Mouse (Mus musculus): ENCODE results near the gene A030014E15Rik. TPM values are rescaled to one million over a fixed set of nuclear protein-coding genes. Genes with fewer than 3 reads are reported as not detected.
A peak's percentile ranks its signal among the peaks of the same experiment; 100 is the strongest.

The A030014E15Rik gene
- polyA plus RNA-seq, 1 experiment from 2014 or later = not detected

GRCm38 (mm10) chr1:82972046-82972445 lies 47.3 kb downstream of the A030014E15Rik start:
- H3K27ac ChIP-seq (ENCODE audit: low read length) = peak overlapping the region; percentile 70
- no peaks in the 10 kb centered on the region for H3K27me3 ChIP-seq (ENCODE audit: control insufficient read depth, insufficient read depth, low read depth, low read length)
- no peak overlapping the region for H3K9ac ChIP-seq (ENCODE audit: low read length)
- H3K36me3 ChIP-seq (ENCODE audit: control insufficient read depth, insufficient read depth, low read length) = no peaks in the 10 kb centered on the region
- peak; percentile 82 for ATAC-seq (ENCODE audit: low read depth)
- H3K4me1 ChIP-seq (replicated peaks; ENCODE audit: control insufficient read depth, insufficient read depth, low read length) = peaks cover 5% of the 10 kb centered on the region; the same call in 1 of the 2 replicates
- no peaks in the 10 kb centered on the region for H3K9me3 ChIP-seq (ENCODE audit: control insufficient read depth, low read length)
- 13% methylated on average over 4 of the region's 4 CpGs for WGBS
- no peak overlapping the region for H3K4me2 ChIP-seq (ENCODE audit: low read depth, low read length)
- H3K4me3 ChIP-seq (ENCODE audit: low read length) = no peak overlapping the region

GRCm38 (mm10) chr1:82973244-82973643 lies 48.5 kb downstream of the A030014E15Rik start:
- H3K27me3 ChIP-seq (ENCODE audit: control insufficient read depth, insufficient read depth, low read depth, low read length) = no peaks in the 10 kb centered on the region
- no peaks in the 10 kb centered on the region for H3K9me3 ChIP-seq (ENCODE audit: control insufficient read depth, low read length)
- H3K9ac ChIP-seq (ENCODE audit: low read length) = no peak overlapping the region
- ATAC-seq (ENCODE audit: low read depth) = no peak
- no peaks in the 10 kb centered on the region for H3K36me3 ChIP-seq (ENCODE audit: control insufficient read depth, insufficient read depth, low read length)
- WGBS = 59% methylated on average over 1 of the region's 1 CpGs
- H3K4me3 ChIP-seq (ENCODE audit: low read length) = no peak overlapping the region
- peak overlapping the region; percentile 69 for H3K27ac ChIP-seq (ENCODE audit: low read length)
- no peak overlapping the region for H3K4me2 ChIP-seq (ENCODE audit: low read depth, low read length)
- H3K4me1 ChIP-seq (replicated peaks; ENCODE audit: control insufficient read depth, insufficient read depth, low read length) = peaks cover 5% of the 10 kb centered on the region; the same call in 1 of the 2 replicates

GRCm38 (mm10) chr1:82973901-82974300 lies 49.2 kb downstream of the A030014E15Rik start:
- peaks cover 5% of the 10 kb centered on the region; the same call in 1 of the 2 replicates for H3K4me1 ChIP-seq (replicated peaks; ENCODE audit: control insufficient read depth, insufficient read depth, low read length)
- H3K4me2 ChIP-seq (ENCODE audit: low read depth, low read length) = no peak overlapping the region
- no peaks in the 10 kb centered on the region for H3K9me3 ChIP-seq (ENCODE audit: control insufficient read depth, low read length)
- peak overlapping the region; percentile 69 for H3K27ac ChIP-seq (ENCODE audit: low read length)
- no peak overlapping the region for H3K4me3 ChIP-seq (ENCODE audit: low read length)
- H3K27me3 ChIP-seq (ENCODE audit: control insufficient read depth, insufficient read depth, low read depth, low read length) = no peaks in the 10 kb centered on the region
- H3K36me3 ChIP-seq (ENCODE audit: control insufficient read depth, insufficient read depth, low read length) = no peaks in the 10 kb centered on the region
- 47% methylated on average over 6 of the region's 6 CpGs for WGBS
- ATAC-seq (ENCODE audit: low read depth) = peak; percentile 61
- no peak overlapping the region for H3K9ac ChIP-seq (ENCODE audit: low read length)

- H3K27ac ChIP-seq (ENCODE audit: low read length) = peak overlapping the region; percentile 59
These were observed 49.6 kb downstream of the A030014E15Rik start for GRCm38 (mm10) chr1:82974342-82974741.

More at GRCm38 (mm10) chr1:82974342-82974741, 49.6 kb downstream of the A030014E15Rik start:
- Histone ChIP-seq H3K9me3 (ENCODE audit: control insufficient read depth, low read length) (no peaks in the 10 kb centered on the region), H3K9ac (ENCODE audit: low read length) (no peak overlapping the region), H3K27me3 (ENCODE audit: control insufficient read depth, insufficient read depth, low read depth, low read length) (no peaks in the 10 kb centered on the region), H3K4me1 (replicated peaks; ENCODE audit: control insufficient read depth, insufficient read depth, low read length) (peaks cover 5% of the 10 kb centered on the region; the same call in 1 of the 2 replicates), H3K36me3 (ENCODE audit: control insufficient read depth, insufficient read depth, low read length) (no peaks in the 10 kb centered on the region), H3K4me2 (ENCODE audit: low read depth, low read length) (no peak overlapping the region), H3K4me3 (ENCODE audit: low read length) (no peak overlapping the region)
- peak; percentile 86 for ATAC-seq (ENCODE audit: low read depth)
- 67% methylated on average over 9 of the region's 9 CpGs for WGBS

Other genes with a start within 250 kb of the A030014E15Rik start
- 196 and 200 TPM in 2 replicates for gene Mff, start 200.0 kb upstream of the A030014E15Rik start, polyA plus RNA-seq (2015; fragmentation: Nextera tagmentation; extraction: Ambion mirVana)
- gene Tm4sf20, start 156.5 kb upstream of the A030014E15Rik start, polyA plus RNA-seq (2015; fragmentation: Nextera tagmentation; extraction: Ambion mirVana) = not detected in 2 replicates
- not detected in 2 replicates for gene Gm47791, start 153.7 kb upstream of the A030014E15Rik start, polyA plus RNA-seq (2015; fragmentation: Nextera tagmentation; extraction: Ambion mirVana)
- 30.8 and 31.4 TPM in 2 replicates for gene Agfg1, start 85.4 kb upstream of the A030014E15Rik start, polyA plus RNA-seq (2015; fragmentation: Nextera tagmentation; extraction: Ambion mirVana)
- gene A030005L19Rik, start 11.6 kb upstream of the A030014E15Rik start, polyA plus RNA-seq (2015; fragmentation: Nextera tagmentation; extraction: Ambion mirVana) = not detected in 2 replicates
- not detected in 2 replicates for gene Gm6217, start 6.5 kb downstream of the A030014E15Rik start, polyA plus RNA-seq (2015; fragmentation: Nextera tagmentation; extraction: Ambion mirVana)
- not detected in 2 replicates for gene A030003K21Rik, start 18.5 kb downstream of the A030014E15Rik start, polyA plus RNA-seq (2015; fragmentation: Nextera tagmentation; extraction: Ambion mirVana)
- gene Gm7544, start 31.1 kb downstream of the A030014E15Rik start, polyA plus RNA-seq (2015; fragmentation: Nextera tagmentation; extraction: Ambion mirVana) = not detected in 2 replicates
- not detected in 2 replicates for gene Gm47955, start 35.4 kb downstream of the A030014E15Rik start, polyA plus RNA-seq (2015; fragmentation: Nextera tagmentation; extraction: Ambion mirVana)
- not detected in 2 replicates for gene Gm47959, start 75.6 kb downstream of the A030014E15Rik start, polyA plus RNA-seq (2015; fragmentation: Nextera tagmentation; extraction: Ambion mirVana)
- 0.98 and 1.0 TPM in 2 replicates for gene Slc19a3, start 113.5 kb downstream of the A030014E15Rik start, polyA plus RNA-seq (2015; fragmentation: Nextera tagmentation; extraction: Ambion mirVana)
- not detected in 2 replicates for gene Krtap28-10, start 117.6 kb downstream of the A030014E15Rik start, polyA plus RNA-seq (2015; fragmentation: Nextera tagmentation; extraction: Ambion mirVana)
- gene Gm47969, start 120.0 kb downstream of the A030014E15Rik start, polyA plus RNA-seq (2015; fragmentation: Nextera tagmentation; extraction: Ambion mirVana) = not detected in 2 replicates
- not detected in 2 replicates for gene A030005K14Rik, start 134.5 kb downstream of the A030014E15Rik start, polyA plus RNA-seq (2015; fragmentation: Nextera tagmentation; extraction: Ambion mirVana)
- gene Krtap28-13, start 136.0 kb downstream of the A030014E15Rik start, polyA plus RNA-seq (2015; fragmentation: Nextera tagmentation; extraction: Ambion mirVana) = not detected in 2 replicates
- not detected in 2 replicates for gene Ccl20, start 191.8 kb downstream of the A030014E15Rik start, polyA plus RNA-seq (2015; fragmentation: Nextera tagmentation; extraction: Ambion mirVana)
- gene Daw1, start 234.8 kb downstream of the A030014E15Rik start, polyA plus RNA-seq (2015; fragmentation: Nextera tagmentation; extraction: Ambion mirVana) = 1.3 and 1.7 TPM in 2 replicates

Measured in lung, embryonic 16.5 days (tissue).